Comparison of ENCODE assay signal across 10 mouse cellular contexts in genomic region chr3:143594676-143595075, GRCm38 (mm10).
DNase-seq lines count a peak whose midpoint lies in the region; TF ChIP-seq lines count a peak whose summit lies in the region.
"Had no signal": no experiment of that assay in that cellular context is flagged by ENCODE, and none has a peak within 500 bp of the region (broad histone marks: within the 10 kb centered on the region; RNA-seq: fewer than 3 reads in every experiment).

No protein-coding gene starts in this region.

- no peak for TF ChIP-seq POLR2A in brain, embryonic 14.5 days (IDR thresholded peaks at IDR 0.05; ENCODE audit: borderline replicate concordance, extremely low read depth, insufficient read depth, insufficient read length, poor library complexity, severe bottlenecking)

- no peak for TF ChIP-seq CTCF in brain, embryonic 14.5 days (IDR thresholded peaks at IDR 0.05; ENCODE audit: borderline replicate concordance, extremely low read depth, insufficient read depth, insufficient read length)

- intact Hi-C loops in gastrocnemius, postnatal 36 days (cut with DNase I) = loop anchor here (10.0 kb wide), 1 partner anchor 640 kb away; no protein-coding TSS in a partner anchor

- peak; percentile 36 for DNase-seq in brain, embryonic 14.5 days (ENCODE audit: low read depth)
- peak; percentile 74 to 81 for DNase-seq in cerebellum, adult 18-20 months
- DNase-seq in frontal cortex, postnatal 36 days (ENCODE audit: low spot score in 2 of 2) = peak; percentile 75 to 91
- peak; percentile 73 to 91 for DNase-seq in left cerebral cortex, adult 9 months (ENCODE audit: low spot score in 2 of 2)
- no peak for DNase-seq in gastrocnemius, postnatal 36 days
- no peak for DNase-seq in adrenal gland, postnatal 10 days
- no peak for DNase-seq in ovary, postnatal 36 days (ENCODE audit: low spot score)
- no peak for DNase-seq in kidney, adult 18-20 months
- DNase-seq: heart, postnatal 4 days; kidney, postnatal 10 days had no signal

Comparison
In these comparisons a context has a peak if more than half of its experiments do, and no peak if none do; other contexts are left out.
1. DNase-seq: peak in brain, embryonic 14.5 days (single experiment), cerebellum, adult 18-20 months (2 of 2), frontal cortex, postnatal 36 days (2 of 2) and left cerebral cortex, adult 9 months (2 of 2); none in gastrocnemius, postnatal 36 days (0 of 2), adrenal gland, postnatal 10 days (single experiment), ovary, postnatal 36 days (single experiment) and kidney, adult 18-20 months (single experiment).